Mouse (Mus musculus): ENCODE measurements at regions not wholly inside any gene's neighbourhood (a gene's known extent, or its start where the extent isn't known, plus 50 kb on each side); places are given as distances from the start of the nearest gene placed in this dataset.

GRCm38 (mm10) chr4:81744629-81745509 lies 302.3 kb upstream of the Mpdz start:
- H3K4me1 ChIP-seq (ENCODE audit: control insufficient read depth, insufficient read depth, low read length): no peaks in the 10 kb centered on the region
- H3K9ac ChIP-seq (ENCODE audit: low read length): no peak overlapping the region
- no peak overlapping the region for H3K27ac ChIP-seq (replicated peaks; ENCODE audit: low read depth, low read length)
- H3K4me2 ChIP-seq (ENCODE audit: low read depth, severe bottlenecking): no peak overlapping the region
- H3K4me3 ChIP-seq (ENCODE audit: low read depth, low read length): no peak overlapping the region
- H3K9me3 ChIP-seq (ENCODE audit: control insufficient read depth, low read length): no peaks in the 10 kb centered on the region
- DNase-seq (ENCODE audit: low spot score): peak; percentile 26
- H3K27me3 ChIP-seq (ENCODE audit: control insufficient read depth, insufficient read depth, low read length): no peaks in the 10 kb centered on the region
- 42% methylated on average over 18 of the region's 18 CpGs for WGBS
- peak; percentile 26; the same call in 1 of the 2 replicates for ATAC-seq (ENCODE audit: insufficient number of reproducible peaks, low FRiP score, low TSS enrichment, low read depth)
- H3K36me3 ChIP-seq (ENCODE audit: control insufficient read depth, insufficient read depth, low read length): no peaks in the 10 kb centered on the region

DNA sequence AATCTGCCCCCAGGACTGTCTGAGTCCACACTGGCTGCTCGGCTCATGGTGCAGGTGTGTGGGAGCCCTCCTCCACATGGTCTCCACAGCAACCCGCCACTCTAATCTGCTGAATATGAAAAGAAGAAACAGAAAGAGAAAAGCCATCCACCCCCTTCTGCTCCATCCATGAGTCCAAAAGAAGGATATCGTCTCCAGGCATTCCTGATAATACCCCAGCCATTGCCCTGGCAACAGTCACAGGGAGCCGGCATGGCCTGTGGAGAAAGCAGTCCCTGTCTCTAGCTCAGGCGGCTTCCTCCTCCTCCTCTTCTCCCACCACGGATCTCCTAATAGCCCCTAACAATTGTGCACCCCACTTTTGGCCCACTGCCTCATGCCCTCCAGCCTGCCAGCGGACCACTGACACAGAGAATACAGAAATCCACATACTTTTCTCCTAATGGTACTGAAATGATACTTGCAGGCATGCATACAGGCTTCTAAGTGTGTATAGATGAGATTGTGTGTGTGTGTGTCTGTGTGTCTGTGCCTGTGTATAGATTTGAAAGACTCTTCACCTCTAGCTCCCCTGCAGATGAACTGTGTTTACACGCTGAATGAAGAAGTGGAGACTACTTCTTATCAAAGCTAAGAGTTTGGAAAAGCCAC lies 301.5 kb upstream of the Mpdz start:
- no peaks in the 10 kb centered on the region for H3K9me3 ChIP-seq (ENCODE audit: control insufficient read depth, low read length)
- no peaks in the 10 kb centered on the region for H3K36me3 ChIP-seq (ENCODE audit: control insufficient read depth, insufficient read depth, low read length)
- no peak for ATAC-seq (ENCODE audit: insufficient number of reproducible peaks, low FRiP score, low TSS enrichment, low read depth)
- H3K4me1 ChIP-seq (ENCODE audit: control insufficient read depth, insufficient read depth, low read length): no peaks in the 10 kb centered on the region
- H3K27me3 ChIP-seq (ENCODE audit: control insufficient read depth, insufficient read depth, low read length): no peaks in the 10 kb centered on the region
- H3K9ac ChIP-seq (ENCODE audit: low read length): no peak overlapping the region
- WGBS: 73% methylated on average over 8 of the region's 8 CpGs
- no peak overlapping the region for H3K4me3 ChIP-seq (ENCODE audit: low read depth, low read length)
- DNase-seq (ENCODE audit: low spot score): no peak
- no peak overlapping the region for H3K4me2 ChIP-seq (ENCODE audit: low read depth, severe bottlenecking)
- no peak overlapping the region for H3K27ac ChIP-seq (replicated peaks; ENCODE audit: low read depth, low read length)

- Histone ChIP-seq H3K36me3 (ENCODE audit: control insufficient read depth, insufficient read depth, low read length) (no peaks in the 10 kb centered on the region), H3K4me1 (ENCODE audit: control insufficient read depth, insufficient read depth, low read length) (no peaks in the 10 kb centered on the region), H3K27ac (replicated peaks; ENCODE audit: low read depth, low read length) (no peak overlapping the region), H3K9ac (ENCODE audit: low read length) (no peak overlapping the region), H3K4me2 (ENCODE audit: low read depth, severe bottlenecking) (no peak overlapping the region), H3K27me3 (ENCODE audit: control insufficient read depth, insufficient read depth, low read length) (no peaks in the 10 kb centered on the region), H3K4me3 (ENCODE audit: low read depth, low read length) (no peak overlapping the region), H3K9me3 (ENCODE audit: control insufficient read depth, low read length) (no peaks in the 10 kb centered on the region)
- 70% methylated on average over 4 of the region's 4 CpGs for WGBS
- ATAC-seq (ENCODE audit: insufficient number of reproducible peaks, low FRiP score, low TSS enrichment, low read depth) (no peak), DNase-seq (ENCODE audit: low spot score) (no peak)
Measured at GRCm38 (mm10) chr4:81742536-81743459, 300.2 kb upstream of the Mpdz start.

DNA sequence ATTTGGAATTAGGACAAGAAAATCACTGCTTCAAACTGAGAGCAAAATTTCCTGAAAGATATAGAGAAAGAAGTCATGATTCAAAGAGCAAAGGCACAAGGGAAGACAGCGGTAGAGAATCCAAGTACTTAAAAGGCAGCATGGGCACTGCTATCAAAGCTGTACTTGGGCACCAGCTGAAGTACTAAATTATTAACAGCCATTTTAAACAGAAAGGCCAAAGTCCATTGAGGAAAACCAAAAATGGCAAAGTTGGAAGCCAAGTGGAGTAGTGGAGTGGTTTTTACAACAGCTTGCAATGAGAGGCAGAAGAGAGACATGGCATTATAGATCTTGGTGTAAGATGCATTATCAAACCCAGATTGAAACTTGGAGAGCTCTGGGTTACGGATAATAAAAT lies 291.8 kb upstream of the Mpdz start:
- WGBS: 93% methylated on average over 2 of the region's 2 CpGs

DNA sequence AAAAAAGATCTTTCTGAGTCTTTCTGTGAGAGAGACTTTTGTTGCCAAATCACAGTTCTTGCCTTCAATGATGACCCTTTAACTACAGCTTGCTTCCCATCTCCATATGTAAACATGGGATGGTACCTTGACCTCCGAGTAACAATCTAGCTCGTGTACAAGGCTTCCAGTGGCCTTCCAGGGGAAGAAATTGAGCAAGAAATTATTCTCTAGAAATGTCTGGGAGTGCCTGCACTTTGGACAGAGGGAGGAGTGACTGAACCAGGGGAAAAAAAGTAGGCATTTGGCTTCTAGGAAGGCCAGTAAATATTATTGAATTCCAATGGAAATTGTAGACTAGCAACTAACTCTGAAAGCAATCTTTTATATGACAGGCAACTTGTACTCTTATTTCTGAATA lies 287.8 kb upstream of the Mpdz start:
- Histone ChIP-seq H3K27ac (replicated peaks; ENCODE audit: low read depth, low read length) (no peak overlapping the region), H3K4me2 (ENCODE audit: low read depth, severe bottlenecking) (no peak overlapping the region), H3K4me1 (ENCODE audit: control insufficient read depth, insufficient read depth, low read length) (no peaks in the 10 kb centered on the region), H3K36me3 (ENCODE audit: control insufficient read depth, insufficient read depth, low read length) (no peaks in the 10 kb centered on the region), H3K27me3 (ENCODE audit: control insufficient read depth, insufficient read depth, low read length) (no peaks in the 10 kb centered on the region), H3K9me3 (ENCODE audit: control insufficient read depth, low read length) (no peaks in the 10 kb centered on the region), H3K4me3 (ENCODE audit: low read depth, low read length) (no peak overlapping the region), H3K9ac (ENCODE audit: low read length) (no peak overlapping the region)
- DNase-seq (ENCODE audit: low spot score) (no peak), ATAC-seq (ENCODE audit: insufficient number of reproducible peaks, low FRiP score, low TSS enrichment, low read depth) (no peak)
- WGBS: 87% methylated on average over 2 of the region's 2 CpGs

More for the DNA sequence above, 291.8 kb upstream of the Mpdz start:
- Histone ChIP-seq H3K27ac (replicated peaks; ENCODE audit: low read depth, low read length) (no peak overlapping the region), H3K9me3 (ENCODE audit: control insufficient read depth, low read length) (no peaks in the 10 kb centered on the region), H3K36me3 (ENCODE audit: control insufficient read depth, insufficient read depth, low read length) (no peaks in the 10 kb centered on the region), H3K4me1 (ENCODE audit: control insufficient read depth, insufficient read depth, low read length) (no peaks in the 10 kb centered on the region), H3K9ac (ENCODE audit: low read length) (no peak overlapping the region), H3K27me3 (ENCODE audit: control insufficient read depth, insufficient read depth, low read length) (no peaks in the 10 kb centered on the region), H3K4me3 (ENCODE audit: low read depth, low read length) (no peak overlapping the region), H3K4me2 (ENCODE audit: low read depth, severe bottlenecking) (no peak overlapping the region)
- ATAC-seq (ENCODE audit: insufficient number of reproducible peaks, low FRiP score, low TSS enrichment, low read depth): no peak
- DNase-seq (ENCODE audit: low spot score): no peak

GRCm38 (mm10) chr4:81728961-81729360 lies 286.3 kb upstream of the Mpdz start:
- H3K9ac ChIP-seq (ENCODE audit: low read length): no peak overlapping the region
- WGBS: 92% methylated on average over 3 of the region's 3 CpGs
- no peaks in the 10 kb centered on the region for H3K27me3 ChIP-seq (ENCODE audit: control insufficient read depth, insufficient read depth, low read length)
- H3K4me2 ChIP-seq (ENCODE audit: low read depth, severe bottlenecking): no peak overlapping the region
- H3K36me3 ChIP-seq (ENCODE audit: control insufficient read depth, insufficient read depth, low read length): no peaks in the 10 kb centered on the region
- DNase-seq (ENCODE audit: low spot score) (no peak), ATAC-seq (ENCODE audit: insufficient number of reproducible peaks, low FRiP score, low TSS enrichment, low read depth) (no peak)
- H3K9me3 ChIP-seq (ENCODE audit: control insufficient read depth, low read length): no peaks in the 10 kb centered on the region
- no peak overlapping the region for H3K4me3 ChIP-seq (ENCODE audit: low read depth, low read length)
- no peak overlapping the region for H3K27ac ChIP-seq (replicated peaks; ENCODE audit: low read depth, low read length)
- H3K4me1 ChIP-seq (ENCODE audit: control insufficient read depth, insufficient read depth, low read length): no peaks in the 10 kb centered on the region

- no peaks in the 10 kb centered on the region for H3K9me3 ChIP-seq (ENCODE audit: control insufficient read depth, low read length)
- ATAC-seq (ENCODE audit: insufficient number of reproducible peaks, low FRiP score, low TSS enrichment, low read depth) (no peak), DNase-seq (ENCODE audit: low spot score) (no peak)
- no peak overlapping the region for H3K9ac ChIP-seq (ENCODE audit: low read length)
- no peaks in the 10 kb centered on the region for H3K27me3 ChIP-seq (ENCODE audit: control insufficient read depth, insufficient read depth, low read length)
- H3K4me2 ChIP-seq (ENCODE audit: low read depth, severe bottlenecking): no peak overlapping the region
- 77% methylated on average over 12 of the region's 12 CpGs for WGBS
- no peaks in the 10 kb centered on the region for H3K4me1 ChIP-seq (ENCODE audit: control insufficient read depth, insufficient read depth, low read length)
- H3K36me3 ChIP-seq (ENCODE audit: control insufficient read depth, insufficient read depth, low read length): no peaks in the 10 kb centered on the region
- H3K27ac ChIP-seq (replicated peaks; ENCODE audit: low read depth, low read length): no peak overlapping the region
- no peak overlapping the region for H3K4me3 ChIP-seq (ENCODE audit: low read depth, low read length)
Measured at GRCm38 (mm10) chr4:81727735-81728581, 285.3 kb upstream of the Mpdz start.

Measured in limb, embryonic 11.5 days (tissue).